Mouse (Mus musculus): ENCODE results near the gene Rdh8. TPM values are rescaled to one million over a fixed set of nuclear protein-coding genes. Genes with fewer than 3 reads are reported as not detected.

Rdh8 gene
- polyA plus RNA-seq, 1 experiment: not detected

DNA sequence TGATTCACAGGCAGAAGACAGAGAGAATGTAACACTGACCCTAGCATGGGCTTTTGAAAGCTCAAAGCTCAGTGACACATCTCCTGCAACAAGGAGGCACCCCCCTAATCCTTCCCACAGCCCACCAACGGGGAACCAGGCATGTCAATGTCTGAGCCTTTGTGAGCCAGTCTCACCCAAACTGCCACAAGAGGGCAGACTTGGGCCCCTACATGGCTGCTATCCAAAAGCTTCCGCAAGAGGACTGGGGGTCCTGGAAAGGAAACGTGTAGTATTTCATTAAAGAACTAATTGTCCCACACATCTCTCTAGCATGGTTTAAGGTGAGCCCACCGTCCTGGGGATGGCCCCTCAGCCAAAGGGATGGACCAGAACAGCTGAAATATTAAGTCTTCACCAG is 43.5 kb downstream of the Rdh8 start:
- DNase-seq: no peak
- TF ChIP-seq POLR2A (IDR thresholded peaks at IDR 0.05; ENCODE audit: low read depth, low read length) (no peak), CTCF (conservative IDR thresholded peaks at IDR 0.05; ENCODE audit: insufficient read depth, insufficient read length, low read depth, low read length) (peak; percentile 56)
- Histone ChIP-seq H3K27ac (ENCODE audit: insufficient read depth, low read depth, low read length) (no peak overlapping the region), H3K36me3 (ENCODE audit: control insufficient read depth, insufficient read depth, low read length) (no peaks in the 10 kb centered on the region), H3K27me3 (replicated peaks; ENCODE audit: control insufficient read depth, insufficient read depth, low read length) (no peaks in the 10 kb centered on the region), H3K4me3 (ENCODE audit: insufficient read depth, low read depth, low read length) (no peak overlapping the region), H3K4me1 (ENCODE audit: control insufficient read depth, insufficient read depth, low read length) (no peaks in the 10 kb centered on the region)
- WGBS: 7% methylated on average over 4 of the region's 4 CpGs

DNA sequence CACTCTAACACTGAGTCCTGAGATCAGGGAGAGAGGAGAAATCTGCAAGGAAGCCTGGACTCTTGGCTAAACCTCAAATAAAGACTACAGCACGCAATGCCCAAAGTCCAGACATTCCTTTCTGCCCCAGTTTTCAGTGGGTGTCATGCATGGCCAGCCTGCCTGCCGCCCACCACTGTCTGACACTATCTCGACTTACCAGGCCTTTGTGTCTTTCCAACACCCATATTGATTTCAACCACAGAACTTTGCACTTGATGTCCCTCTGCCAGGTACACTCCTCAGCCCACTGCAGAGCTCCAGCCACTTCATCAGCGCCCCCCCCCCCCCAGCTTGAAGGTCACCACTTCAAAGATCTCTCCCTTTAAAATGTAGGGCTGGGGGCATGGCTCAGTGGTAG is 43.9 kb downstream of the Rdh8 start:
- Histone ChIP-seq H3K27me3 (replicated peaks; ENCODE audit: control insufficient read depth, insufficient read depth, low read length) (no peaks in the 10 kb centered on the region), H3K27ac (ENCODE audit: insufficient read depth, low read depth, low read length) (no peak overlapping the region), H3K36me3 (ENCODE audit: control insufficient read depth, insufficient read depth, low read length) (no peaks in the 10 kb centered on the region), H3K4me1 (ENCODE audit: control insufficient read depth, insufficient read depth, low read length) (no peaks in the 10 kb centered on the region), H3K4me3 (ENCODE audit: insufficient read depth, low read depth, low read length) (no peak overlapping the region)
- WGBS: 36% methylated on average over 4 of the region's 4 CpGs
- TF ChIP-seq POLR2A (IDR thresholded peaks at IDR 0.05; ENCODE audit: low read depth, low read length): no peak
- TF ChIP-seq CTCF (conservative IDR thresholded peaks at IDR 0.05; ENCODE audit: insufficient read depth, insufficient read length, low read depth, low read length): no peak
- no peak for DNase-seq

DNA sequence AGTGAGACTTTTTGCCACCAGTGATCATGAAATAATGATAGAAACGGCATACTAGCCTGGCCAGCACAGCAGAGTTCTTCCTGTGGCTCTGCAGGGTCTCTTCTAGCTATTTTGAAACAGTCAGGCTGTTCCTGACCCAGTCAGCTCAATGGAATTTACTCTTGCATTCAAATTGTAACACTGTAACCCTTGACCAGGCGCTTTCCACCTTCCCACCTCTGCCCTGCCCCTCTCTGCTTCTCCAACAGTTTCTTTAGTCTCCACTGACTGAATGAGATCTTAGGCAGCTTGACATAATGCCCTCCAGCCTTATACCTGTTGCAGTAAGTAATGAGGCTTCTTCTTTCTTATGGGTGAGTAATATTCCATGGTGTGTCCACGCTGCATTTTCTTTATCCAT is 48.6 kb downstream of the Rdh8 start:
- Histone ChIP-seq H3K27ac (ENCODE audit: insufficient read depth, low read depth, low read length) (no peak overlapping the region), H3K4me1 (ENCODE audit: control insufficient read depth, insufficient read depth, low read length) (no peaks in the 10 kb centered on the region), H3K4me3 (ENCODE audit: insufficient read depth, low read depth, low read length) (no peak overlapping the region), H3K27me3 (replicated peaks; ENCODE audit: control insufficient read depth, insufficient read depth, low read length) (no peaks in the 10 kb centered on the region), H3K36me3 (ENCODE audit: control insufficient read depth, insufficient read depth, low read length) (no peaks in the 10 kb centered on the region)
- 51% methylated on average over 3 of the region's 3 CpGs for WGBS
- DNase-seq: no peak
- TF ChIP-seq CTCF (conservative IDR thresholded peaks at IDR 0.05; ENCODE audit: insufficient read depth, insufficient read length, low read depth, low read length): no peak
- no peak for TF ChIP-seq POLR2A (IDR thresholded peaks at IDR 0.05; ENCODE audit: low read depth, low read length)

DNA sequence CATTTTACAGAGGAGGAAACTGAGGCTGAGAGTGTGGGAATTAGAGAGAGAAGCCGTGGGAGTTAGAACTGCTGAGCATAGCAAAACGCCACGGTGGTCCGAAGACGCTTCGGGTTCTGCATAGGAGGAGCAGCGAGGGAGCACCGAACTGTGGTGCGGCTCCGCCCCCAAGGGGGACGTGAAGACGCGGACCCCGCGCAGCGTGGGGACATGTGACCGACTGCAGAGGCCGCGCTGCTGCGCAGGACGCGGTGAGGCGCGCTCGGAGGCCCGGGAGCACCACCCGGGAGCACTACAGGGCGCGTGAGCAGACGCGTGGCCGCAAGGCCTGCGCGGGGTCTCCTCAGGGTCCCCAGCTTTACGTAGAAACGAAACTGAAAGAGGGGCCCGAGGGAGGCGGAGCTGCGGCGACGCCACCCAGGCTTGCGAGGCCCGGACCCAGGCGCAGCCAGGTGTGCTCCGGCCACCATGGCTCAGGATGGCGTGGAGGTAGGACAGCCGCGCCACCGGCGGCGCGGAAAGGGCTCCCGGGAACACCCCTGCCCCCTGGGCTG is 50.2 kb downstream of the Rdh8 start, which contains the start of gene A230050P20Rik:
TSS of gene A230050P20Rik (plus strand) at position 195 of the 554 bp plus-strand sequence.
- no peak for TF ChIP-seq POLR2A (IDR thresholded peaks at IDR 0.05; ENCODE audit: low read depth, low read length)
- TF ChIP-seq CTCF (conservative IDR thresholded peaks at IDR 0.05; ENCODE audit: insufficient read depth, insufficient read length, low read depth, low read length): no peak
- 5% methylated on average over 53 of the region's 53 CpGs for WGBS
- Histone ChIP-seq H3K27me3 (replicated peaks; ENCODE audit: control insufficient read depth, insufficient read depth, low read length) (no peaks in the 10 kb centered on the region), H3K4me1 (ENCODE audit: control insufficient read depth, insufficient read depth, low read length) (no peaks in the 10 kb centered on the region), H3K27ac (ENCODE audit: insufficient read depth, low read depth, low read length) (no peak within 1 kb of the TSS), H3K4me3 (ENCODE audit: insufficient read depth, low read depth, low read length) (peak within 1 kb of the TSS; percentile 73), H3K36me3 (ENCODE audit: control insufficient read depth, insufficient read depth, low read length) (no peaks in the 10 kb centered on the region)
- DNase-seq: peak; percentile 62

DNA sequence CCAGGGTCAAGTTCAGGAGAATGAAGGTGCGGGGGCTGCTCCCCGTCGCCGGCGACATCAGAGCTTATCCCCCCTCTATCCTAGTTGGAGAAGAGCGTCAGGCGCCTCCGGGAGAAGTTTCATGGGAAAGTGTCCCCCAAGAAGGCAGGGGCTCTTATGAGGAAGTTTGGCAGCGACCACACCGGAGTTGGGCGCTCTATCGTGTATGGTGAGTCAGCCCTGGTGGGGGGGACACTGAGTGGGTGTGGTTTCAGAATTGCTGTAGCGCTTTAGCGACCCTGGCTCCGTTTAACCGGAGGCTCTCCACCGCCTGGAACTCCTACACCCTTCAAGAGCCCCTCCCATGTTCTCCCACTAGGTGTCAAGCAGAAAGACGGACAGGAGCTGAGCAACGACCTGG is 50.9 kb downstream of the Rdh8 start:
- Histone ChIP-seq H3K4me3 (ENCODE audit: insufficient read depth, low read depth, low read length) (peak overlapping the region; percentile 73), H3K27me3 (replicated peaks; ENCODE audit: control insufficient read depth, insufficient read depth, low read length) (no peaks in the 10 kb centered on the region), H3K36me3 (ENCODE audit: control insufficient read depth, insufficient read depth, low read length) (no peaks in the 10 kb centered on the region), H3K27ac (ENCODE audit: insufficient read depth, low read depth, low read length) (no peak overlapping the region), H3K4me1 (ENCODE audit: control insufficient read depth, insufficient read depth, low read length) (no peaks in the 10 kb centered on the region)
- TF ChIP-seq CTCF (conservative IDR thresholded peaks at IDR 0.05; ENCODE audit: insufficient read depth, insufficient read length, low read depth, low read length): no peak
- TF ChIP-seq POLR2A (IDR thresholded peaks at IDR 0.05; ENCODE audit: low read depth, low read length): no peak
- WGBS: 8% methylated on average over 19 of the region's 19 CpGs
- DNase-seq: no peak

DNA sequence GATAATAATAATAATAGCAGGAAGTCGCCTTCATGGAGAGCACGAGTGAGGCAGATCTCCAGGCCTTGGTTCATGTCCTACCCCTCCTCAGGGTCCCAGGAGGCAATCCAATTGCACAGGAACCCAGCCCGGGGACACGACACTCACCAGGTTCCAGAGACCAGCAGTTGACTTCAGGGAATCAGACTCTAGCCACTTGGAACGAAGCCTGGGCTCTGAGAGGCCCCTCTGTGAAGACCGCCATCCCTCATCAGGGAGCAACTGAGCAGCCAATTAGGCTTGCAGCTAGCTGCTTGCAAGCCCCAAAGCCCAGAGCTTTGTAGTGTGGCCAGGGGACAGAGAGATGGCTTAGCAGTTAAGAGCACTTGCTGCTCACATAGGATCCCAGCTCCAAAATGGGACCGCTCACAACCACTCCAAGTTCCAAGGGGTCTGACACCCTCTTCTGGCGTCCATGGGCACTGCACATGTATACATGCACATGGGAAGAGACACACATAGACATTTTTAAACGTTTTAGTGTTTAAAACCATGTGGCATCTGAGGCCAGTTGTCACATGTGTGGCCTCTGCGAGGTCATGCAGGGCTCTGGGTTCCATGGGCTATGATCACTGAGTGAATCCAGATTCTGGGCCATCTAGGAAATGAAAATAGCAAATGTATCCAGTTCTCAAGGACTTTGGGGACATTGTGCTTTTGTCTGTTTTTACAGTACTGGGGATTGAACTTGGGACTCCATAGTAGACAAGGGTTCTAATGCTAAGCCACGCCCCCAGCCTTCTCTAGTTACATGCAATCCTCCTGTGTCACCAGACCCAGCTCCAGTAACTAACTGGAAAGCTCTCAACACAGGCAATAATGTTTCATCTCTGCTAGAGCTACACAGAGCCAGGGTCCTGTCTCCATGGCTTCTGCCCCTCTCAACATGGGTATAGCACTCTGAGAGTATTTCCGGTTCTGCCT is 52.2 kb downstream of the Rdh8 start:
- H3K27ac ChIP-seq (ENCODE audit: insufficient read depth, low read depth, low read length): no peak overlapping the region
- H3K4me1 ChIP-seq (ENCODE audit: control insufficient read depth, insufficient read depth, low read length): no peaks in the 10 kb centered on the region
- no peaks in the 10 kb centered on the region for H3K27me3 ChIP-seq (replicated peaks; ENCODE audit: control insufficient read depth, insufficient read depth, low read length)
- H3K36me3 ChIP-seq (ENCODE audit: control insufficient read depth, insufficient read depth, low read length): no peaks in the 10 kb centered on the region
- no peak for DNase-seq
- TF ChIP-seq CTCF (conservative IDR thresholded peaks at IDR 0.05; ENCODE audit: insufficient read depth, insufficient read length, low read depth, low read length) (peak; percentile 21; the same call in 1 of the 2 replicates), POLR2A (IDR thresholded peaks at IDR 0.05; ENCODE audit: low read depth, low read length) (no peak)
- no peak overlapping the region for H3K4me3 ChIP-seq (ENCODE audit: insufficient read depth, low read depth, low read length)
- WGBS: 86% methylated on average over 12 of the region's 12 CpGs

DNA sequence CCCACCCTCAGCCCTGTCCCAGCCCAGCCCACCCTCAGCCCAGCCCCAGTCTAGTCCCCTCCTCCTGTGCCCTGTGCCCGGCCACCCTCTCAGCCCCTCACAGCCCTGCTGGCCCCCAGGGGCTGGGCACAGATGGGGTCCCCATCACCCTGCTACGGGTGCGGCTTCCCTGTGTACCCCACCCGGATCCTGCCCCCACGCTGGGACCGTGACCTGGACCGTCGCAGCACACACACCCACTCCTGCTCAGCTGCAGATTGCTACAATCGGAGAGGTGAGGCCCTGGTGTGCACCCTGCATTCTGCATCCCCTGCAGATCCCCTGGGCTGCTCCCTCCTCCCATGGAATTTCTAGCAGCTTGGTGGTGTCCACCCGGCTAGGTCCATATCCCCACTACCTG is 54.7 kb downstream of the Rdh8 start:
- TF ChIP-seq CTCF (conservative IDR thresholded peaks at IDR 0.05; ENCODE audit: insufficient read depth, insufficient read length, low read depth, low read length) (no peak), POLR2A (IDR thresholded peaks at IDR 0.05; ENCODE audit: low read depth, low read length) (no peak)
- Histone ChIP-seq H3K27me3 (replicated peaks; ENCODE audit: control insufficient read depth, insufficient read depth, low read length) (no peaks in the 10 kb centered on the region), H3K4me1 (ENCODE audit: control insufficient read depth, insufficient read depth, low read length) (no peaks in the 10 kb centered on the region), H3K27ac (ENCODE audit: insufficient read depth, low read depth, low read length) (no peak overlapping the region), H3K4me3 (ENCODE audit: insufficient read depth, low read depth, low read length) (no peak overlapping the region), H3K36me3 (ENCODE audit: control insufficient read depth, insufficient read depth, low read length) (no peaks in the 10 kb centered on the region)
- no peak for DNase-seq
- 90% methylated on average over 10 of the region's 10 CpGs for WGBS
